ENCODE assay signal across 9 mouse cellular contexts in the genomic region with DNA sequence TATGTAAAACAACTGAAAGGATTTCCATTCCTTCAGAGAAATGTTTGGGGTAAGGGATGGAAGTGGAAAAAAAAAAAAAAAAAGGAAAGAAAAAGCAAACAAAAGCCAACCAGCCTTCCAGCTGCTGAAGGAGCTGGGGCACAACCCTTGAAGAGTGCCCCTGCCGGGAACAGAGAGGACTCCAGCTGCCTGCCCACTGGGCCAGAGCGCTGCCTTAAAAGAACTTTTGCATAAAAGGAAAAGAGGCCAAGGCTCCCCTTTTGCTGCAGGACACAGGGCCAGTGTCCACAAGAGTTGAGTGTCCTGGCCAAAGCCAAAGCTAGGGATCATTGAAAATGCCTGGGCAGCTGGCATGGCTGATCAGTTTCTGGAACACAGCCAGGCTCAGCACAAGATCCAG. TPM values are rescaled to one million over a fixed set of nuclear protein-coding genes. Genes with fewer than 3 reads are reported as not detected.
DNase-seq lines count a peak whose midpoint lies in the region; ATAC-seq lines count a peak whose summit lies in the region.
"Had no signal": no experiment of that assay in that cellular context is flagged by ENCODE, and none has a peak within 500 bp of the region (broad histone marks: within the 10 kb centered on the region; RNA-seq: fewer than 3 reads in every experiment).

No protein-coding gene starts in this region.

- no peak overlapping the region for H3K4me3 ChIP-seq in neural tube, embryonic 15.5 days (replicated peaks)
- no peak overlapping the region for H3K4me3 ChIP-seq in limb, embryonic 12.5 days (replicated peaks)
- H3K4me3 ChIP-seq: erythroblast, embryonic 14.5 days had no signal

- H3K4me2 ChIP-seq in neural tube, embryonic 15.5 days: no peak overlapping the region
- no peak overlapping the region for H3K4me2 ChIP-seq in limb, embryonic 12.5 days

- no peaks in the 10 kb centered on the region for H3K9me3 ChIP-seq in neural tube, embryonic 15.5 days (replicated peaks)
- no peaks in the 10 kb centered on the region for H3K9me3 ChIP-seq in limb, embryonic 12.5 days

- H3K27me3 ChIP-seq in neural tube, embryonic 15.5 days (replicated peaks): no peaks in the 10 kb centered on the region
- H3K27me3 ChIP-seq in limb, embryonic 12.5 days: no peaks in the 10 kb centered on the region

- peaks cover 12% of the 10 kb centered on the region; the same call in 1 of the 2 replicates for H3K4me1 ChIP-seq in neural tube, embryonic 15.5 days
- peaks cover 39% of the 10 kb centered on the region for H3K4me1 ChIP-seq in limb, embryonic 12.5 days (replicated peaks)

- DNase-seq in cerebellum, adult 11-12 months: peak; percentile 23
- no peak for DNase-seq in cerebellum, postnatal 4 days (ENCODE audit: low spot score in 2 of 2)
- DNase-seq in neural tube, embryonic 10.5 days (ENCODE audit: extremely low spot score, low spot score): peak; percentile 42
- peak; percentile 17 for DNase-seq in right cerebral cortex, postnatal 4 days
- DNase-seq in heart, adult 11 months: no peak
- DNase-seq in gastrocnemius, adult 8-10 months (ENCODE audit: low spot score in 2 of 2): no peak

- WGBS in neural tube, embryonic 15.5 days: 2% methylated on average over 2 of the region's 2 CpGs
- 3% methylated on average over 2 of the region's 2 CpGs for WGBS in limb, embryonic 12.5 days

- no peaks in the 10 kb centered on the region for H3K36me3 ChIP-seq in neural tube, embryonic 15.5 days
- no peaks in the 10 kb centered on the region for H3K36me3 ChIP-seq in limb, embryonic 12.5 days

- ATAC-seq in neural tube, embryonic 15.5 days (ENCODE audit: low FRiP score): no peak
- 0 out of 2 replicates have a peak, but pooled peaks have one; percentile 24 for ATAC-seq in limb, embryonic 12.5 days (ENCODE audit: insufficient number of reproducible peaks, insufficient read depth, low FRiP score, low TSS enrichment, low read depth)

- H3K9ac ChIP-seq in neural tube, embryonic 15.5 days (replicated peaks): no peak overlapping the region
- no peak overlapping the region for H3K9ac ChIP-seq in limb, embryonic 12.5 days (replicated peaks)

- H3K27ac ChIP-seq in neural tube, embryonic 15.5 days (replicated peaks): no peak overlapping the region
- peak overlapping the region; percentile 75 for H3K27ac ChIP-seq in limb, embryonic 12.5 days

RNA-seq across cellular contexts. Expression of a gene that starts 7.1 kb away (rescaled TPM):
- 18.3 and 18.7 TPM in 2 replicates for polyA plus RNA-seq in neural tube, embryonic 15.5 days (2015; fragmentation: Nextera tagmentation; extraction: Ambion mirVana)
- polyA plus RNA-seq in limb, embryonic 12.5 days (2016; fragmentation: Nextera tagmentation; extraction: Ambion mirVana): 35.1 and 38.9 TPM in 2 replicates
- under 1 TPM; 0.21 to 0.63 (median 0.51) TPM for total RNA-seq in gastrocnemius, adult 8-10 months (2022)
- polyA plus RNA-seq: erythroblast, embryonic 14.5 days had no signal

RNA-seq across cellular contexts. Expression of a gene that starts 35.5 kb away (rescaled TPM):
- 22.6 and 26.4 TPM in 2 replicates for polyA plus RNA-seq in neural tube, embryonic 15.5 days (2015; fragmentation: Nextera tagmentation; extraction: Ambion mirVana)
- 34.2 TPM in 2 replicates for polyA plus RNA-seq in limb, embryonic 12.5 days (2016; fragmentation: Nextera tagmentation; extraction: Ambion mirVana)
- 10 to 100 TPM; 12.0 to 16.7 (median 14.0) TPM for total RNA-seq in gastrocnemius, adult 8-10 months (2022)

Comparison
In these comparisons a context has a peak if more than half of its experiments do, and no peak if none do; other contexts are left out.
1. DNase-seq: peak in cerebellum, adult 11-12 months (single experiment), neural tube, embryonic 10.5 days (single experiment) and right cerebral cortex, postnatal 4 days (single experiment); none in cerebellum, postnatal 4 days (0 of 2), heart, adult 11 months (single experiment) and gastrocnemius, adult 8-10 months (0 of 2).